Mouse (Mus musculus): ENCODE data around the gene Adamtsl2.

Adamtsl2 gene

DNA sequence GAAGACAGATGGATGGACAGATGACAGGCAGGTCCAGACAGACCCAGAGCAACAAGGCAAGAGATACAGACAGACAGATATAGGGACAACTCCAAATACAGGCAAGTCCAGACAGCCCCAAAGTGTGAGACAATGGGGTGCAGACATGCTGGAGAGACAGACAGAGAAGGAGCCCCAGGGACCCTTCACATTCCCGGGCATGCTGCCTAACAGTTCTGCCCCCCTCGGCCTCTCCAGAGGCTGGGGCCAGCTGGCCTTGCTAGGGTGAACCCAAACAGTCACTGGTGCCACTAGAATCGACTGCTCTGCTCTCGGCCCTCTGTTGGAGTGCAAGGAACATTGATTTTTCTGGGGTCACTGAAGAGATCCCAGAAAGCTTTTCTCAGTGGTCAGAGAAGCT is 39.3 kb downstream of the Adamtsl2 start:
- no peak for DNase-seq (ENCODE audit: low read depth, low spot score)

DNA sequence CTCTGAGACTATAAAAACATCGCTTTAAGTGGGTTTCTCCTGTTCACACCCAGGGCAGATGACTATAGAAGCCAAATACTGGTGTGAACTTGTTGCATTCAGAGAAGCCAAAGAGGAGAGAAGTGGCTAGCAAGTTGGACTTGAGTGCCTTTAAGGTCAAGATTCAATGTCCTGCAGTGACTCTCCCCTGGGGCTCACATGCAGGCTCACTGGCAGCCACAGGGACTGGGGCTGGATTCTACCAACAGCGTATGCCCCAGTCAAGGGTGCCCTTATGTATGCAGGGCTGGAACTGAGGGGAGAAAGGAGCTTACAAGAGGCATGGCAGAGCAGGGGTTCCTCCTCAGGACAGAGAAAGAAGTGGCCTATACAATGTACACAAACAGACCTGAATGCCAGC is 40.6 kb downstream of the Adamtsl2 start:
- DNase-seq (ENCODE audit: low read depth, low spot score) = no peak

DNA sequence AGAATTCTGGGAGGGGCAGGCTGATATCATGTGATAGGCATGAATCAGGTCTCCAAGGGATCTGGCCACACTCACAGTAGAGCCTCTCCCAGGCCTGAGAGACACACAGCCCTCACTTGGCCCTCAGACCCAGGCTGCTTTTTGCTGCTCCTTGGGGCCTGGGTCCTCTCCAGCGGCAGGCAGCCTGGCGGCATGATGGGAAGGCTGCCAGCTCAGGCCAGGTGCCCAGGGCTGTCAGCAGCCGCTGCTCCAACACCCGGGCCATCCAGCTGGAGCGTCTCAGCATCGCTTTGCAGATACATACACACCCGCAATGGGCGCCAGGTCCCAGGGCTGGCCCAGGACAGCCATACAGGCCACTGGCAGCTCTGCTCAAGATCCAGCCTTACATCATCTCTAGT is 41.1 kb downstream of the Adamtsl2 start:
- no peak for DNase-seq (ENCODE audit: low read depth, low spot score)

DNA sequence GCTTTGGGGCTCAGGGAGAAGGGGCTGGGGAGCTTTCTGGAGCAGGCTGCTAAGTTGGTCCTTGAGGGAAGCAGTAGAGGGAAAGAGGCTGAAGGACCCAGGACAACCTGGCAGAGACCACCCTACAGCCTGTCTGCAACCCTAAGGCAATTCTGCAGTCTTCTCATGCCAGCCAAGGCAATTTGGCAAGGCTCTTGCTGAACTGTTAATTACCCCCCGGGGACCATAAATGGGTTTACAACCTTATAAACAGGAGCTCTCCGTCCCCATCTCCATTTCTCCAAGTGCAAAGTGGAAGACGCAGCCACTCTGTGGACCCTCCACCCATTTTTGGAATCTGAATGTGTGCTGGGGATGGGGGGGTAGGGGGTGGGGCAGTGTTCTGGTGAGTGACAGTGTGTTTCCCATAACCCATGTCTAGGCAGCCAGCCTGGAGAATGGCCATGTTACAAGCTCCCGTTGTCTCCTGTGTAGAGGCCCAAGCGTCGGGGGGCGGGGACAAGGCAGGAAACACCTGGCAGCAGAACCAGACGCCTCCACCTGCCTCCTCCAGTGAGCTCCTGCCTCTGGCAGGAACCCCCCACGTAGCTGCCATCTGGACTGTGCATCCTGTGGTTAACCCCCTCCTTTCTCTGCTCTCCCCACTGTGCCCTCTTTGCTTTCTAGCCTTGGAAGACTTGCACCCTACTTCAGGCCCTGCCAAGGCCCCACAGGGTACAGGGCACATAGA is 42.6 kb downstream of the Adamtsl2 start:
- DNase-seq (ENCODE audit: low read depth, low spot score) = peak; percentile 51

DNA sequence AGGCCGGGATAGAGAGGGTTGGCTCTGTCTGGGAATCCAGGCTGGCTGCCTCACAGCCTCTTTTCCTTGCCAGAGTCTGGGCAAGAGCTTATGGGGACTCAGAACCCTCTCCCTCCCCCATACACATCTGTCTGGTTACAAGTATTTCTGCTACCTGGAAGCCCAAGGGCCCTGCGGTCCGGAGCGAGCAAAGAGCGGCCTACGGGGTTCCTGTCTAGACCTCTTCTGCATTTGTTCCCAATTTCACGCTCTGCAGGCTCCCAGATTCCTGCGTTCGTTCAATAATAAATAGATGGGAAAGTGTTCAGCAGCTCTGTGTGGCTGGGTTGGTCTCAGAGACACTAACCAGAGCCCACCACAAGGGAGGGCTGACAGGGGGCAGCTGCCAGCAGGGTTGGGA is 43.4 kb downstream of the Adamtsl2 start:
- no peak for DNase-seq (ENCODE audit: low read depth, low spot score)

DNA sequence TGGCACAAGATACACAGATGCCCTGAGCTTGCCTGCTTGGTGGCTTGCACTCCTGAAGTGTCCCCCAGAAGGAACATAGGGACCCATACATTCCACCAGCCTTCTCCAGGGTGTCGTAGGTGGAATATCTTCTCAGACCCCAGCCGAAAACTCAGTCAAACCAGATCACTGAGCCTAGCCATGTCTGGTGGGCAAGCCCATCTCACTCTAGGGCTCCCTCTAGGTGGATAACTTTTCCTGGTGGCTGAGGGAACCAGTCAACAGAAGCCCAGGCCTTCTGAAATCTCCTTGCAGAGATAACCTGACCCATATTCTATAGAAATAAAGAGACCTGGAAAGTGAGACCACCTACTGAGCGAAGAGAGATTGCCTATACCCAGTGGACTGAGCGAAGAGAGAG is 43.9 kb downstream of the Adamtsl2 start:
- DNase-seq (ENCODE audit: low read depth, low spot score) = no peak

DNA sequence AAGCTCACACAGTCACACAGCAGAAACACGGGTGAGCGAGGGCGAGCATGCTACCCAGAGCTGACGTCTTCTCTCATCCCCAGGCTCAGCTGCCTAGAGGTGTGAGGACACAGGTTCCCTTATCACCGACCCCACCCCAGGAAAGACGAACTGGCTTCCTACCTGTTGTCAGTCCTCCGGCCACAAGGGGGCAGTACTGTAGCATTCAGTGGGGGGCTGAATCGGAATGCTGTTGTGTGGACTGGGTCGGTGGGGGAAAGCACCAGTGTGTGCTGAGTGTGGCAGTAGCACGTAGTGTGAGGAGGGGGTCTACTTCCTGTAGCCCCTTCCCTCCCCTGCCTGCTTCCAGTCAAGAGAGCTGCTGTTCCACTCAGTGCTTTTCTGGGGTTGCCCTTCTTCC is 46.8 kb downstream of the Adamtsl2 start:
- DNase-seq (ENCODE audit: low read depth, low spot score) = no peak

DNA sequence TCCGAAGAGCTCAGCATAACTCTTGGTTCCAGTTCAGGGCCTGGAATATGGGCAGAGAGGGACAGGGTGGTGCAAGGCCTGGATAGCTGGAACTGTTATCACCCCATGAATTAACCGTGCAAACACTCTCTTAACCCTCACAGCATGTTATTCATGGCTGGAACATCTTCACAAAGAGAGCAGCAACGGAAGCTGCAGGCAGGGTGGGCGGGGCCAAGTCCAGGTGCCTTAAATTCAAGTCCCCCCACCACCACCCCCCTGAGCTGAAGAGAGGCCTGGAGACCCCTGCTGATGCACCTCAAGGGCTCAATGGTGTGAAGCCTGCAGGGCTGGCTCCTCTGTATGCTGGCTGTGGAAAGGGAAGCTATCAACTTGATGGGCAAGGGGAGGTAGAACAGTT is 47.3 kb downstream of the Adamtsl2 start:
- DNase-seq (ENCODE audit: low read depth, low spot score) = no peak

DNA sequence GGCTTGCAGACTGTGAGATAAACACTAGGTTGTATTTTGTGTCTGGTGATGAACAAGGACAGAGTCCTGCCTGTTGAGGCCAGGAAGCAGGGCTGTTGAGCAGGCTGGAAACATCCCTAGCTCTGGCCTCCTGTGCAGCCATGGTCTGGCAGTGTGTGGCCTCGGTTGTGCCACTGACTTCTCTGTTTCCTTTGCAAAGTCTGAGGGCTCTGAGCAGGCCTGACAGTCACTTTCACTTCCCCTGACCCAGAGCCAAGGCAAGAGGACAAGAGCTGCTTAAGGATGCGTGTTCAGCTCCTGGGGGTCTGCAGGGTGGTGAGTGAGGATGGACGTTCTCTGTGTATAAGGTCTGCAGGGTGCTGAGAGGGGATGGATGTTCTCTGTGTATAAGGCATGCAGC is 49.8 kb downstream of the Adamtsl2 start:
- no peak for DNase-seq (ENCODE audit: low read depth, low spot score)

DNA sequence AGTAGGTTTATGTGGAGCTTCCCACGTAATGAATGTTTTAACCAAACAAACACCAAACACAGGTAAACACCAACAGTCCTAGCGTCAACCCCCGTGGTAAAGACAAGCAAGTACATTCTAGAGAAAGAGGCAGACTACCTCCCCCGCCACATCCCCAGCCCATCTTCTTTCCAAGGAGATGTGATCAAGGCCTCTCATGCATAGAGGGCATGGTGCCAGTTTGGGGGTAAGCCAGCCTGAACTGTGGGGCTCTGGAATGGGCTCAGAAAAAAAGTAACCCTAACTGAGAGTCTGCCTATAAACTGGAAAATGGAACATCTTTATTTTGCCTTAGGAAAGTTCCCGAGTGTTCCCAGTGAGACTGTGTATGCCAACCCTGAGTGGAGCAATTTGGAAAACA is 56.8 kb downstream of the Adamtsl2 start:
- DNase-seq (ENCODE audit: low read depth, low spot score) = no peak

DNA sequence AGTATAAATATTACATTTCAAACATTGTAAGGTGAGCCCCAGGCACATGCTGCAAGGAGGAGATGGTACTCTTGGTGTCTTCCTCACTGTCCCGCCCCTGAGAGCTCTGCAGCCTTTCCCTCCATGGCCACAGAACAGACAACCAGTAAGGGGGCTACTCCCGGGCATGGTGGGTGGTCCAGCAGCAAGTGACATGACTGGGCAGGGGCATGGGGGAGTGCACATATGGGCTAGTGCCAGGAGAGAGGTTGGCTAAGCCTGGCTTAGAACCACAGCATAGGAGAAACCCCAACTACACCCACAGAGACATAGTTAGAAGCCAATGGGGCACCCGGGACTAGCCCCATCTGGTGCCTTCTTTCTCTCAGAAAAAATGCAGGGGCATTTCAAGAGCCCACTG is 57.2 kb downstream of the Adamtsl2 start:
- no peak for DNase-seq (ENCODE audit: low read depth, low spot score)

DNA sequence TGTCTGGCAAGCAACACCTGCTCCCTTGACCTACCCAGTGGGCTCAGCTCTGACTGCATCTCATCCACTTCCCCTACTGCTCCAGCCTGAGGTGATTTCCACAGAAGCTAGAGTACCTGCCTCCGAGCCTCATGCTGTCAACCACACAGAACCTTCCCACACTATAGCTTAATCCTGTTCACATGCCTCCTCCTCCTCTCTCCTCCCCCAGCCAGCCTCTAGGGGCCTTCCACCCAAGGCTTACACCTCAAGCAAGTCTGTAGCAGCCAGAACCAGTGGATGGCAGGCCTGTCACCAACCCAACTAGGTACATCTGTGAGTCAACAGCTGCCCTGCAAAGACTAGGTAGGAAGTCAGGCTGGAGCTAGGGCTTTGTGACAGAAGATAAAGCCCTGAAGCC is 57.6 kb downstream of the Adamtsl2 start:
- DNase-seq (ENCODE audit: low read depth, low spot score) = no peak

DNA sequence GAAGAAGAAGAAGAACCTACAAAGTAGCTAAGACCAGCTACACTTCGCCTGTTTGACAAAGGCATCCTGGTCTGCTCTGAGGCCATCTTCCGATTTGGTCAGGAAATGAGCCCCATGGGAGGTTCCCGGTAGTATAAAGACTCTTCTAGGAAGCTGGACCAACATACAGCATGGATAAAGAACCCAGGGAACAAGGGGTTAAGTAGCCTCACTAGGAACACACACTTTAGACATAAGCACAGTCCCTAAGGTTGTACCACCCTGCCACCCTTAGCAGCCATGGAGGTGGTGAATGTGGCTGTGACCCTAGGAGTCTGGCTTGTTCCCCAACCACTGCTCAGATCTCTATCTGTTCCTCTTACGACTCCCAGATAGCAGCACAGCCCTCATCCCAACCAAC is 59.2 kb downstream of the Adamtsl2 start:
- no peak for DNase-seq (ENCODE audit: low read depth, low spot score)

DNA sequence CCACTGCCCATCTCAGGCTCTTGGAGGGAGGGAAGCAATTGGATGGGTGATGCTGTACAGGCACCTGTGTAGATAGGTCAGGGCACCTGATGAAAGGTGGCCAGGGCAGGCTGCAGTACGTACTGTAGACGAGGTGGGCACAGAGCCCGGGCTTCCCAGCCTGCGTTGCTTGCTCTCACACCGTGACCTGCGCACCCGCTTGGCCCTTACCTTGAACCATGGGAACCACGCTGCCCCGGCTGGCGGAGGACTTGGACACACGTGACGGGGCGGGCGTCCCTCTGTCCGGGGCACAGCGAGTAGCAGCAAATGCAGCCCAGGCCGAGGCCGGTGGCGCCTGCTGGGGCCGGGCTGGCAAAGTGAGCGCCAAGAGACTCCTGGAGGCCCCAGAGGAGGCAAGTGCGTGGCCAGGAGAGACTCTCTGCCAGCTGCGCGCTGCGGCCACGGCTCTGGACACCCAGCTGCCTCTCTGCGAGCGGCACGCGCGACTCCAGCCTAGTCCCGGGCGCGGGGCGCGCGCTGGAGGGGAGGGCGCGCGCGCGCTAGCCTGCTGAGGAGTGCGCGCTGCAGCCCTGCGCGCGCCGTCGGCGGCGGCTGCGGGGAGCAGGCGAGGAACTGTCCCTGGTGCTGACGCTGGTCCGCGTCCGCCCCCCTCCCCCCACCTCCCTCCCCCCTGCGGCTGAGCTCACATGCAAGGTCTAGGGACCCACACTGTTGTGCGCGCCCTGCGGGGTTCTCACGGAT is 62.9 kb downstream of the Adamtsl2 start, which contains the start of gene Fam163b:
Fam163b (minus strand) TSS at position 542 of the 744 bp plus-strand sequence.
- DNase-seq (ENCODE audit: low read depth, low spot score) = peak; percentile 58

DNA sequence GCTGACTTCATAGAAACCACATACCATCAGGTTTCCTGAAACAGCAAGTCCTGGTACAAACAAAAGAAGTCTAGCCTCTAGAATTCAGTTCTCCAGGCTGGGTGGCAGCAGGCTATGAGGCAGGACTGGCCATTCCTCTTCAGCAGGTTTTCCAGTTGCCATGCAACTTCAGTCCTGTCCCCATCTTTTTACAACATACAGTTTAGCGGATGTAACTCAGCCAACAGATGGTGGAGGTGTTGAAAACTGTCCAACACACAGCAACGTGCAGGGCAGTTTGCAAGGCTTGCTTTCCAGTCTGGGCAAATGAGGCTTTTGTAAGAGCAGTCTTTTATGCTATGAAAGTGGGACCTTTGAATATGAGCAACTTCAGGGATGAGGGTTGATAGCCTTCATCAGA is 65.8 kb downstream of the Adamtsl2 start:
- no peak for DNase-seq (ENCODE audit: low read depth, low spot score)

DNA sequence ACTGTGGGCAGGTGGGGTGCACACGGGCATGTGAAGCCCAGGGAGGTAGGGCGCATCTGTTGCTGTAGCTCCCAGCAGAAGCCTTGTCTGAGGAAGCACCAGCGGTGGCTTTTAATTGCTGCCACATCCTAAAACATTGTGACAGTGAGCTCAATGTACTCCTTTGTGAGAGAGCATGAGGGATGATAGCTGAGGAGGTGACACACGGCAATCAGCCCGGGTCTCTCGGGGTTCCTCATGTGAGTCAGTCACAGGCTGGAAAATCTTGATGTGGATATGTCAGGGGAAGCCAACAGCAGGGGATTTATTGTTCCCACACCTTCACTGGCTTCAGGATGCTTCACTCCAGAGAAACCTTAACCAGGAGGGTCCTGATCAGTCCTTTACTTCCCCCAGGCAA is 67.7 kb downstream of the Adamtsl2 start:
- DNase-seq (ENCODE audit: low read depth, low spot score) = no peak

DNA sequence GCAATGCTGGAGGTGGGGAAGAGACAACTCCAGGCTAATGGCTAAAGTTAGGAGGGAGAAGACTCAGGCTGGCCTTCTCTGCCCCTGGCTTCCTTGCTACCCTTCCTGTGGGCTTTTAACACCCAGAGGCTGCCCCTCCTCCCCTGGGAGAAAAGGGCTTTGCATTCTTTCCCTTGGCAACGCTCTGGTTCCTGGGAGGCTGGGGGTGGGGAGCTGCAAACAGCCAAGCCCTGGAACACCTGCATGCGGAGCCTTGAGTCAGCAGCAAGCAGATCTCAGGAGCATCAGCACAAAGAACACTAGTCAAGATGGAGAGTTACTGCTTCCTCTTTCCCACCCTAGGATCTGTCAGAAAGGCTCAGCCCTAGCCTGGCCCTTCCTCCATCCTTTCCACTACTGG is 70.3 kb downstream of the Adamtsl2 start:
- DNase-seq (ENCODE audit: low read depth, low spot score) = no peak

DNA sequence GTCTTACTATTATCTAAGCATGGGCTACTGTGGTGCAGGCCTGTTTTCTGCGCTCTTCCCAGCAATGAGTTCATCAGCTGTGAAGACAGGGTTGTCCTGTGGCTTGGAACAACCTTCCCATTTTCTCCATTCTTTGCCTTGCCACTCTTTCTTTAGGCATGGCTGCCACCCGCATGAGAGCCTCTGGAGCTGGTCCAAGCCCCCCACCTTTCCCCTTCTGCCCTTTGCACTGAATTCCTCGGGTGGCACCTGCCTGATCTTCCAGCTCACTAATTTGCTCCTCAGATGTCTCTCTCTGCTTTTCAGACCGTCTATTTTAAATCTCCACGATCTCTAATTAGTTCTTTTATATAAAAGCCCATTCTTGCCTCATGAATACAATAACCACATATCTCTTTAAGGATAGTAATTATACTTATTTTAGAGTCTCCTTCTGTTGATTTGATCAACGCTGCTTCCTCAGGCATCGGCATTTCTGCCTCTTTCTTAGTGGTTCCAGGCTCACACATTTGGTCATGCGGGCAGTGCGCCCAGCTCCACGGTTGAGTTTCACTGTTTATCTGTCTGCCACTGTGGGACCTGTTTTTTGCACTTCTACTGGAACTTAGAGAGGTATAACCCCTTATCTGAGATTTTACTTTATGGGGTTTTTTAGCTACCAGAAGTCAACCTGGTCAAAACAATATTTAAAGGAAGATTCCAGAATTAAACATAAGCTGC is 75.4 kb downstream of the Adamtsl2 start:
- no peak for DNase-seq (ENCODE audit: low read depth, low spot score)

DNA sequence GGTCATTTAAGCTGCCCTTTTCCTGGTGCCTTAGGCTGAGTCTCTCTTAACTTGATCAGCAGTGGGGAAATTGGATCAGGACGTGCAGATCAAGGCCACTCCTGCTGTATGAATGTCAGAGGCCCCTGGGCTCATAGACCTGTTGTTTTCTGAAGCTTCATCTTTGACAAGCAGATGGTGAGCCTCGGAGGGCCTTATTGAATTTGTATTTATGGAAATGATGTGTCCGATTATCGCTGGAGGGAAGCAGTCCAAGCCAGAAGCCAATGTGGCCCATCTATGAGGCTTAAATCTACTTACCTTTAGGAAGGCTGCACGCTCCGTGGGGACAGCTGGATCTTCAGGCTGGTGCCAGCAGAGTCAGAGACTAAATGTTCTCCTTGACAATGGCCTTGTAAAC is 77.4 kb downstream of the Adamtsl2 start:
- DNase-seq (ENCODE audit: low read depth, low spot score) = no peak
